Mouse (Mus musculus): ENCODE results near the gene Sf3a3. TPM values are rescaled to one million over a fixed set of nuclear protein-coding genes. Genes with fewer than 3 reads are reported as not detected.

Gene Sf3a3
- total and polyA plus RNA-seq, 3 experiments: 127 to 295 (median 144) TPM

DNA sequence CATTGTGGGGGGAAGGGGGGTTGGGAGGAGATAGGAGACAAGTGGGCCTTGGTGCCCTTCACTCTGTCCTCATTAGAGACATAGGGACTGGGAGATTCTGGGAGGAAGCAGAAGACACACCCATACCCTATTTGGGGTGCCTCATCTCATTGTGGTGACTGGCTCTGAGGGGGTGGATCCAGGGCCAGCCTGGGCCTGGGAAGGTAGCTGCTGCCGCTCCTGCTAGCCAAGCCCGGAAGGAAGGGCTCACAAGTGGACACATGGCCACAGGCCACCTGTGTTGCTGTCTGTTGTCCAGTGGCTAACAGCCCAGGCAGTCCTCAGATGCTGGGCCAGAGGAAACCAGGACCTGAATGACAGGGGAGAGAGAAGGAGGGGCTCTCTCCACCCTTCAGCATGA lies 11.2 kb upstream of the Sf3a3 start:
- H3K79me2 ChIP-seq (ENCODE audit: control insufficient read depth, insufficient read depth, low read length, poor library complexity): peaks cover 10% of the 10 kb centered on the region
- H3K4me3 ChIP-seq (ENCODE audit: control insufficient read depth in 1 of 2, insufficient read depth in 1 of 2, low read depth in 2 of 2, low read length in 2 of 2): peak overlapping the region in 1 of 2 experiments; percentile 14; a peak in 1 of 4 replicates
- H3K27me3 ChIP-seq (ENCODE audit: control insufficient read depth in 1 of 2, insufficient read depth in 2 of 2, low read length in 2 of 2): no peaks in the 10 kb centered on the region
- peak; percentile 64 for DNase-seq (ENCODE audit: low read depth, low spot score)
- no peaks in the 10 kb centered on the region for H3K9me3 ChIP-seq (replicated peaks; ENCODE audit: insufficient read depth, low read length)
- H3K9ac ChIP-seq (ENCODE audit: control insufficient read depth, low read depth, low read length, poor library complexity, severe bottlenecking): peak overlapping the region; percentile 36; the same call in 1 of the 2 replicates
- TF ChIP-seq UBTF (IDR thresholded peaks at IDR 0.05; ENCODE audit: borderline replicate concordance, insufficient read depth, low read depth, low read length): no peak
- TF ChIP-seq MXI1 (IDR thresholded peaks at IDR 0.05; ENCODE audit: low read depth, low read length): peak; percentile 37; the same call in 1 of the 2 replicates
- TF ChIP-seq MYC (IDR thresholded peaks at IDR 0.05; ENCODE audit: low read depth, low read length): no peak
- H3K4me1 ChIP-seq (ENCODE audit: control insufficient read depth in 1 of 2, insufficient read depth in 2 of 2, low read length in 2 of 2): peaks cover 11 to 32% of the 10 kb centered on the region in 2 experiments
- peak overlapping the region; percentile 61 for H3K27ac ChIP-seq (ENCODE audit: control insufficient read depth, low read depth, low read length)
- H3K36me3 ChIP-seq (ENCODE audit: control insufficient read depth in 1 of 2, insufficient read depth in 2 of 2, low read length in 2 of 2): peaks cover 0 to 31% of the 10 kb centered on the region in 2 experiments; a peak in 2 of 4 replicates

DNA sequence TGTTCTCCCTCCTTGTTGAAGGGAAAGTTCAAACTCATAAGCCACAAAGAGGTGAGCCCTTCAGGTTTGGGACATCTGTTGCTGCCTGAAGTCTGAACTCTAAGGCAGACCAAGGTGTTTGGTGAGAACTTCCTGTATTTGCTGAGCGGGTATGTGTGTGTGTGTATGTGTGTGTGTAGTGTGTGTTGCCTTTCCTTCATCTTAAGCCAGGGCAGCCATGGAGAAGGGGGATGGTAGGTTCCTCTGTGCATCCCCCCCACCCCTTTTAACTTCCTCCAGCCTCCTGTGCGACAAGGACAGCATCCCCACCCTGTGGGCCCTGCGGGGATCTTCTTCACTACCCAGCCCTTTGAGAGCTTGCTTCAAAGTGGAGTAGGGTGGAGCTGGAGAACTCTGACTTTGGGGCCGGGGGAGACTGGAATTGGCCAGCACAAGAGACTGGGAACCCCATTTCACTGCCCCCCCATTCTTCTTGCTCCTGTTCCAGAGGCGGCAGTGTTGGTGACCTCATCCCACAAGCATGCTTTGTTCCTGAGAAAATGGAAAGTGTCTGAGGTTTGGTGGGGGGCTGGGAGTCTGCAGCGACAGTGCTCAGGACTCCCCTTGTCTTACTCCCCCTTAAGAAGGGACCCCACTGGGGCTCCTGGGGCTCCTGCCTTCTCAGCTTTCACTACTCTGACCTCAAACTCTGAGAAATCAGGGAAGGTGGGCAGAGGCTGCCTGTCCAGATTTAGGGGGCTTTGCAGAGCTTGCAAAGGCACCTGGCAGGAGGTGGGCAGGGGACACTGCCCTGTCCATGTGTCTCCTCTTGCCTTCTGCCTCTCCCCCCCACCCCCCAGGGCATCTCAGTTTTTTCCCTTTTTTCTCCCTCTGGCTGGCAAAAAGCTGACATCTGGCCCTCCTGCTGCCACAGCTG lies 10.4 kb upstream of the Sf3a3 start:
- H3K79me2 ChIP-seq (ENCODE audit: control insufficient read depth, insufficient read depth, low read length, poor library complexity): peaks cover 10% of the 10 kb centered on the region
- peak; percentile 72 for DNase-seq (ENCODE audit: low read depth, low spot score)
- H3K4me3 ChIP-seq (ENCODE audit: control insufficient read depth in 1 of 2, insufficient read depth in 1 of 2, low read depth in 2 of 2, low read length in 2 of 2): peak overlapping the region in 1 of 2 experiments; percentile 14; a peak in 1 of 4 replicates
- H3K4me1 ChIP-seq (ENCODE audit: control insufficient read depth in 1 of 2, insufficient read depth in 2 of 2, low read length in 2 of 2): peaks cover 11 to 32% of the 10 kb centered on the region in 2 experiments
- H3K27me3 ChIP-seq (ENCODE audit: control insufficient read depth in 1 of 2, insufficient read depth in 2 of 2, low read length in 2 of 2): no peaks in the 10 kb centered on the region
- TF ChIP-seq MYC (IDR thresholded peaks at IDR 0.05; ENCODE audit: low read depth, low read length) (no peak), ELF1 (IDR thresholded peaks at IDR 0.05; ENCODE audit: low read depth, low read length) (peak; percentile 47; the same call in 1 of the 2 replicates)
- no peaks in the 10 kb centered on the region for H3K9me3 ChIP-seq (replicated peaks; ENCODE audit: insufficient read depth, low read length)
- peak overlapping the region; percentile 36 for H3K9ac ChIP-seq (ENCODE audit: control insufficient read depth, low read depth, low read length, poor library complexity, severe bottlenecking)
- peaks cover 0 to 31% of the 10 kb centered on the region in 2 experiments; a peak in 2 of 4 replicates for H3K36me3 ChIP-seq (ENCODE audit: control insufficient read depth in 1 of 2, insufficient read depth in 2 of 2, low read length in 2 of 2)
- H3K27ac ChIP-seq (ENCODE audit: control insufficient read depth, low read depth, low read length): peak overlapping the region; percentile 61

DNA sequence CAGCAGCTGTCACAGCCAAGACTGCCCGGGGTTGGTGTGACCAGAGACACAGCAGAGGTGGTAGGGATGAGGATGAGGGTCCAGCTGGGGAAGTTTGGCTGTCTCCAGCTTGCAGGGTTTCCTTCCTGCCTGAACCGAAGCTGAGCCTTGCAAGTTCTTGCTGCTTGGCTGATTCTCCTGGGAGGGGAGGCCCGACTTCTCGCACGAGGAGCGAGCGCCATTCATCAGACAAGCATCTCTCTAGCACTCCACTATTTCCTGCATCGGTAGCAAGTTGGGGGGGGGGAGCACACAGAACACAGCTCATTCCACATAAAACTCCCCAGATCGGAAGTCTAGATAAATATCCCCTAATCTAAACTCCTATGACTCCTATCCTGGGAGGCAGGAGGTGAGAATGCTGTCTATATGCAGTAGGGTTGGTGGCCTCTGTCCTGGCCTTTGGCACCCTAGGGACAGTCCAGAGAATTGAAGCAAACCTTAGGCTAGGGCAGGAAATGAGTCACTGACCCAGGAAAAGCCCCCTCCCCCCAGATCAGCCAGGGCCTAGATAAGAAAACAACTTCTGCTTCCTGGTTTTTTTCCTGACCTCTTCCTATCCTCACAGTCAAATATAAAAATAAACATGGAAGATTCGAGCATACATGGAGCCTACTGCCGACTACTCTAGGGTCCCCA lies 9.6 kb upstream of the Sf3a3 start:
- peak overlapping the region; percentile 30 for H3K9ac ChIP-seq (ENCODE audit: control insufficient read depth, low read depth, low read length, poor library complexity, severe bottlenecking)
- peaks cover 0 to 32% of the 10 kb centered on the region in 2 experiments; a peak in 2 of 4 replicates for H3K36me3 ChIP-seq (ENCODE audit: control insufficient read depth in 1 of 2, insufficient read depth in 2 of 2, low read length in 2 of 2)
- H3K9me3 ChIP-seq (replicated peaks; ENCODE audit: insufficient read depth, low read length): no peaks in the 10 kb centered on the region
- peak overlapping the region in 1 of 2 experiments; percentile 8; a peak in 1 of 4 replicates for H3K4me3 ChIP-seq (ENCODE audit: control insufficient read depth in 1 of 2, insufficient read depth in 1 of 2, low read depth in 2 of 2, low read length in 2 of 2)
- DNase-seq (ENCODE audit: low read depth, low spot score): peak; percentile 54
- peaks cover 10% of the 10 kb centered on the region for H3K79me2 ChIP-seq (ENCODE audit: control insufficient read depth, insufficient read depth, low read length, poor library complexity)
- peak overlapping the region; percentile 42 for H3K27ac ChIP-seq (ENCODE audit: control insufficient read depth, low read depth, low read length)
- H3K27me3 ChIP-seq (ENCODE audit: control insufficient read depth in 1 of 2, insufficient read depth in 2 of 2, low read length in 2 of 2): no peaks in the 10 kb centered on the region
- H3K4me1 ChIP-seq (ENCODE audit: control insufficient read depth in 1 of 2, insufficient read depth in 2 of 2, low read length in 2 of 2): peaks cover 11 to 38% of the 10 kb centered on the region in 2 experiments
- TF ChIP-seq POLR2A (IDR thresholded peaks at IDR 0.05; ENCODE audit: control insufficient read depth in 1 of 2, insufficient read depth in 1 of 2, low read depth in 1 of 2, low read length in 2 of 2, poor library complexity in 1 of 2) (no peak), CTCF (IDR thresholded peaks at IDR 0.05 in 2 of 3, conservative IDR thresholded peaks at IDR 0.05 in 1 of 3; ENCODE audit: control insufficient read depth in 1 of 3, insufficient read depth in 1 of 3, low read depth in 2 of 3, low read length in 3 of 3, poor library complexity in 1 of 3, severe bottlenecking in 1 of 3) (no peak), RCOR1 (IDR thresholded peaks at IDR 0.05; ENCODE audit: low read depth, low read length) (no peak), POLR2AphosphoS2 (IDR thresholded peaks at IDR 0.05; ENCODE audit: low read length) (no peak), TBP (IDR thresholded peaks at IDR 0.05; ENCODE audit: low read depth, low read length) (no peak), TCF12 (IDR thresholded peaks at IDR 0.05; ENCODE audit: low read depth, low read length) (0 out of 2 replicates have a peak, but pooled peaks have one; percentile 4), ELF1 (IDR thresholded peaks at IDR 0.05; ENCODE audit: low read depth, low read length) (0 out of 2 replicates have a peak, but pooled peaks have one; percentile 10), MYB (IDR thresholded peaks at IDR 0.05; ENCODE audit: low read depth, low read length) (no peak), ETS1 (IDR thresholded peaks at IDR 0.05; ENCODE audit: low read depth, low read length) (peak; percentile 66; the same call in 1 of the 2 replicates), SIN3A (IDR thresholded peaks at IDR 0.05; ENCODE audit: low read length) (0 out of 2 replicates have a peak, but pooled peaks have one; percentile 53), KAT2A (conservative IDR thresholded peaks at IDR 0.05; ENCODE audit: low read depth, low read length) (no peak), TAL1 (IDR thresholded peaks at IDR 0.05; ENCODE audit: low read length) (no peak), ZNF384 (IDR thresholded peaks at IDR 0.05; ENCODE audit: low read depth, low read length) (peak; percentile 56; the same call in 1 of the 2 replicates), HCFC1 (IDR thresholded peaks at IDR 0.05; ENCODE audit: low read depth, low read length) (no peak), NRF1 (IDR thresholded peaks at IDR 0.05; ENCODE audit: insufficient read depth, low read depth, low read length, poor library complexity, severe bottlenecking) (no peak), MEF2A (IDR thresholded peaks at IDR 0.05; ENCODE audit: extremely low read depth, insufficient replicate concordance, low read depth, low read length, poor library complexity, severe bottlenecking) (no peak), CHD1 (IDR thresholded peaks at IDR 0.05; ENCODE audit: low read depth, low read length) (no peak), NELFE (IDR thresholded peaks at IDR 0.05; ENCODE audit: low read depth, low read length) (no peak)

Data from MEL (cell line).